Mouse (Mus musculus): ENCODE measurements around the gene Tmem178. TPM values are rescaled to one million over a fixed set of nuclear protein-coding genes. Genes with fewer than 3 reads are reported as not detected.

Gene Tmem178
- polyA plus RNA-seq, 1 experiment from 2014 or later, result 11.7 TPM

GRCm38 (mm10) chr17:81015814-81016447 is 71.5 kb downstream of the Tmem178 start:
- H3K27ac ChIP-seq (ENCODE audit: low read depth, low read length), result no peak overlapping the region
- no peaks in the 10 kb centered on the region for H3K27me3 ChIP-seq (ENCODE audit: control insufficient read depth, insufficient read depth, low read length)
- ATAC-seq (ENCODE audit: low FRiP score, low TSS enrichment), result no peak
- H3K9me3 ChIP-seq (ENCODE audit: control insufficient read depth, low read length), result no peaks in the 10 kb centered on the region
- no peak overlapping the region for H3K4me3 ChIP-seq (ENCODE audit: low read length)
- no peak overlapping the region for H3K9ac ChIP-seq (ENCODE audit: low read depth, low read length)
- H3K36me3 ChIP-seq (ENCODE audit: control insufficient read depth, insufficient read depth, low read length), result no peaks in the 10 kb centered on the region
- H3K4me2 ChIP-seq (replicated peaks; ENCODE audit: low read depth, low read length), result no peak overlapping the region
- 51% methylated on average over 4 of the region's 4 CpGs for WGBS
- H3K4me1 ChIP-seq (ENCODE audit: control insufficient read depth, insufficient read depth, low read length), result no peaks in the 10 kb centered on the region

- Histone ChIP-seq H3K4me1 (ENCODE audit: control insufficient read depth, insufficient read depth, low read length) (no peaks in the 10 kb centered on the region), H3K4me3 (ENCODE audit: low read length) (no peak overlapping the region), H3K4me2 (replicated peaks; ENCODE audit: low read depth, low read length) (no peak overlapping the region), H3K27me3 (ENCODE audit: control insufficient read depth, insufficient read depth, low read length) (no peaks in the 10 kb centered on the region), H3K36me3 (ENCODE audit: control insufficient read depth, insufficient read depth, low read length) (no peaks in the 10 kb centered on the region), H3K9me3 (ENCODE audit: control insufficient read depth, low read length) (no peaks in the 10 kb centered on the region), H3K9ac (ENCODE audit: low read depth, low read length) (no peak overlapping the region), H3K27ac (ENCODE audit: low read depth, low read length) (no peak overlapping the region)
- no peak for ATAC-seq (ENCODE audit: low FRiP score, low TSS enrichment)
- WGBS, result 48% methylated on average over 1 of the region's 1 CpGs
Observed at GRCm38 (mm10) chr17:81017132-81017531, 72.7 kb downstream of the Tmem178 start.

- WGBS, result 92% methylated on average over 6 of the region's 6 CpGs
- Histone ChIP-seq H3K36me3 (ENCODE audit: control insufficient read depth, insufficient read depth, low read length) (peaks cover 43% of the 10 kb centered on the region), H3K27me3 (ENCODE audit: control insufficient read depth, insufficient read depth, low read length) (no peaks in the 10 kb centered on the region), H3K27ac (ENCODE audit: low read depth, low read length) (no peak overlapping the region), H3K9me3 (ENCODE audit: control insufficient read depth, low read length) (no peaks in the 10 kb centered on the region), H3K4me1 (ENCODE audit: control insufficient read depth, insufficient read depth, low read length) (no peaks in the 10 kb centered on the region), H3K9ac (ENCODE audit: low read depth, low read length) (no peak overlapping the region), H3K4me2 (replicated peaks; ENCODE audit: low read depth, low read length) (no peak overlapping the region), H3K4me3 (ENCODE audit: low read length) (no peak overlapping the region)
- ATAC-seq (ENCODE audit: low FRiP score, low TSS enrichment), result no peak
Observed at GRCm38 (mm10) chr17:81027331-81027730, 82.9 kb downstream of the Tmem178 start.

- no peaks in the 10 kb centered on the region for H3K4me1 ChIP-seq (ENCODE audit: control insufficient read depth, insufficient read depth, low read length)
- H3K4me3 ChIP-seq (ENCODE audit: low read length), result no peak overlapping the region
- no peak for ATAC-seq (ENCODE audit: low FRiP score, low TSS enrichment)
- H3K4me2 ChIP-seq (replicated peaks; ENCODE audit: low read depth, low read length), result no peak overlapping the region
- WGBS, result 95% methylated on average over 3 of the region's 3 CpGs
- no peaks in the 10 kb centered on the region for H3K9me3 ChIP-seq (ENCODE audit: control insufficient read depth, low read length)
- peaks cover 32% of the 10 kb centered on the region for H3K36me3 ChIP-seq (ENCODE audit: control insufficient read depth, insufficient read depth, low read length)
- H3K9ac ChIP-seq (ENCODE audit: low read depth, low read length), result no peak overlapping the region
- H3K27me3 ChIP-seq (ENCODE audit: control insufficient read depth, insufficient read depth, low read length), result no peaks in the 10 kb centered on the region
- H3K27ac ChIP-seq (ENCODE audit: low read depth, low read length), result no peak overlapping the region
Observed at GRCm38 (mm10) chr17:81031830-81032442, 87.5 kb downstream of the Tmem178 start.

DNA sequence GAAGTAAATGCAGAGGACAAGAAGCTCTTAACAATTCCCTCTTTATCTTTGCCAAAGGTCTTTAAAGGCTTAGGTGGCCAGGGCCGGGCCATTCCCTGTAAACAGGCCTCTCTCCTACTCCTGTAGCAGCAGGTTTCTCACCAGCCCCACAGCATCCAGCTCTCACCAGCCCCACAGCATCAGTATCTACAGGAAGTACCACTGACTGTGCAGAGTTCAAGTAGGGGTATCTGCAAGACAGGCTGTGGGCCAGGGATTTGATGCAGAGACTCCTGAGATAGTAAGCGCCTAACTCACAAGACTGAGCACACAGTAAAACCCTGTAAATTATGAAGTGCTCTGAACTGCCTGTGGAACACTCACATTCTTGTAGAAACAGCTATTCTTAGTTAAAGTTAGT is 88.5 kb downstream of the Tmem178 start:
- no peaks in the 10 kb centered on the region for H3K4me1 ChIP-seq (ENCODE audit: control insufficient read depth, insufficient read depth, low read length)
- H3K4me3 ChIP-seq (ENCODE audit: low read length), result no peak overlapping the region
- 85% methylated on average over 2 of the region's 2 CpGs for WGBS
- no peak overlapping the region for H3K27ac ChIP-seq (ENCODE audit: low read depth, low read length)
- H3K27me3 ChIP-seq (ENCODE audit: control insufficient read depth, insufficient read depth, low read length), result no peaks in the 10 kb centered on the region
- no peaks in the 10 kb centered on the region for H3K9me3 ChIP-seq (ENCODE audit: control insufficient read depth, low read length)
- no peak overlapping the region for H3K9ac ChIP-seq (ENCODE audit: low read depth, low read length)
- H3K4me2 ChIP-seq (replicated peaks; ENCODE audit: low read depth, low read length), result no peak overlapping the region
- no peak for ATAC-seq (ENCODE audit: low FRiP score, low TSS enrichment)
- H3K36me3 ChIP-seq (ENCODE audit: control insufficient read depth, insufficient read depth, low read length), result peaks cover 37% of the 10 kb centered on the region

DNA sequence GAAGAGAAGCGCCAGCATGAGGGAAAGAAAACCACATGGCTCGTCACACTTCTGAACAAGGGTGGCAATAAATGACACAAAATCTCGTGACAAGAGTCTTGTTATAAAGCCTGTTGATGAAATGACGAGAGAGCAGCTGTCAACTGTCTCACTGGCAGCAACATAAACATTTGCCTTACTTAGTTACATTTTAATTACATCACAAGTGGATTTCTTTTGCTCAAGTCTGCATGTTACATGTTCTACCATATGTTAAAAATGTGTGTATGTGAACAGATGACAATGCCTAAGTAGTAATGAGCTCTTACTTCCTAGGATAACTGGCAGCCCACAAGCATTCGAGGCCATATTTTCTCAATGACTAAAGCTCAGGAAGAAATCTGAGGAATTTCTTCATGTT is 90.9 kb downstream of the Tmem178 start:
- H3K9ac ChIP-seq (ENCODE audit: low read depth, low read length), result no peak overlapping the region
- H3K9me3 ChIP-seq (ENCODE audit: control insufficient read depth, low read length), result no peaks in the 10 kb centered on the region
- no peaks in the 10 kb centered on the region for H3K4me1 ChIP-seq (ENCODE audit: control insufficient read depth, insufficient read depth, low read length)
- no peak overlapping the region for H3K27ac ChIP-seq (ENCODE audit: low read depth, low read length)
- no peak overlapping the region for H3K4me3 ChIP-seq (ENCODE audit: low read length)
- WGBS, result 69% methylated on average over 5 of the region's 5 CpGs
- no peaks in the 10 kb centered on the region for H3K27me3 ChIP-seq (ENCODE audit: control insufficient read depth, insufficient read depth, low read length)
- H3K36me3 ChIP-seq (ENCODE audit: control insufficient read depth, insufficient read depth, low read length), result peaks cover 33% of the 10 kb centered on the region
- no peak for ATAC-seq (ENCODE audit: low FRiP score, low TSS enrichment)
- H3K4me2 ChIP-seq (replicated peaks; ENCODE audit: low read depth, low read length), result no peak overlapping the region

DNA sequence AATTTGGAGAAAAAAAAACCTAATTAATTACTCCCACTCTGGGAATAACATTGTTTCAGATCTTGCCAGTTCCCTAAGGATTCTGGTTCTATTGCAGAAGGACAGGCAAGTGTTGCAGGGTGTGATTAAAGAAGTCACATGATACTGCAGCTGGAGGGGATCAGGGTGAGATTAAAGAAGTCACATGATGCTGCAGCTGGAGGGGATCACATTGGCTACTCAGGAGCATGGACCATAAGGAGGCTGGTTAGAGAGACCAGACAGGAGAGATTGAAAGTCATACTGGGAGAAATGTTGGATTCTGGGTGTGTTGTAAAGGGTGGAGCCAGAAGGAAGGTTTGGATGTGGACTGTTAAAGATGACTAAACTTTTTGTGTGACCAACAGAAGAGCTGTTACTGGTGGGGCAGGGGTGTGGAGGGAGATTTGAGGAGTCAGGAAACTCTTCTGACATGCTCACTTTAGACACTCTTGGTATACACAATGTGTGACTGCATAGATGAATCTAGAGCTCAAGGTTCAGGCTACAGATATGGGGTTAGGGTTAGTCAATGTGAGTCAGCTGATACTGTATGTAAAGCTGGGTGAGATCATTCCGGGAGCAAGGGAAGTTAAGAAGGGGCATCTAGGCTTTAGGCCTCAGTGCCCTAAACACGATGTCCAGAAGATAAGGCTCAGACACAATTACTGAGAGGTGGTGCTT is 94.4 kb downstream of the Tmem178 start:
- H3K9ac ChIP-seq (ENCODE audit: low read depth, low read length), result no peak overlapping the region
- no peak for ATAC-seq (ENCODE audit: low FRiP score, low TSS enrichment)
- no peak overlapping the region for H3K4me3 ChIP-seq (ENCODE audit: low read length)
- no peaks in the 10 kb centered on the region for H3K4me1 ChIP-seq (ENCODE audit: control insufficient read depth, insufficient read depth, low read length)
- peaks cover 41% of the 10 kb centered on the region; the same call in 1 of the 2 replicates for H3K36me3 ChIP-seq (ENCODE audit: control insufficient read depth, insufficient read depth, low read length)
- H3K4me2 ChIP-seq (replicated peaks; ENCODE audit: low read depth, low read length), result no peak overlapping the region
- H3K27ac ChIP-seq (ENCODE audit: low read depth, low read length), result no peak overlapping the region
- 96% methylated on average over 2 of the region's 2 CpGs for WGBS
- no peaks in the 10 kb centered on the region for H3K27me3 ChIP-seq (ENCODE audit: control insufficient read depth, insufficient read depth, low read length)
- no peaks in the 10 kb centered on the region for H3K9me3 ChIP-seq (ENCODE audit: control insufficient read depth, low read length)

GRCm38 (mm10) chr17:81041662-81042061 is 97.2 kb downstream of the Tmem178 start:
- Histone ChIP-seq H3K9ac (ENCODE audit: low read depth, low read length) (no peak overlapping the region), H3K27ac (ENCODE audit: low read depth, low read length) (no peak overlapping the region), H3K4me1 (ENCODE audit: control insufficient read depth, insufficient read depth, low read length) (no peaks in the 10 kb centered on the region), H3K27me3 (ENCODE audit: control insufficient read depth, insufficient read depth, low read length) (no peaks in the 10 kb centered on the region), H3K36me3 (ENCODE audit: control insufficient read depth, insufficient read depth, low read length) (peaks cover 40% of the 10 kb centered on the region; the same call in 1 of the 2 replicates), H3K4me2 (replicated peaks; ENCODE audit: low read depth, low read length) (no peak overlapping the region), H3K9me3 (ENCODE audit: control insufficient read depth, low read length) (no peaks in the 10 kb centered on the region), H3K4me3 (ENCODE audit: low read length) (no peak overlapping the region)
- WGBS, result 87% methylated on average over 2 of the region's 2 CpGs
- ATAC-seq (ENCODE audit: low FRiP score, low TSS enrichment), result no peak

GRCm38 (mm10) chr17:81044356-81044755 is 99.9 kb downstream of the Tmem178 start:
- WGBS, result 89% methylated on average over 3 of the region's 3 CpGs
- Histone ChIP-seq H3K36me3 (ENCODE audit: control insufficient read depth, insufficient read depth, low read length) (peaks cover 24% of the 10 kb centered on the region; the same call in 1 of the 2 replicates), H3K4me3 (ENCODE audit: low read length) (no peak overlapping the region), H3K27ac (ENCODE audit: low read depth, low read length) (no peak overlapping the region), H3K9ac (ENCODE audit: low read depth, low read length) (no peak overlapping the region), H3K27me3 (ENCODE audit: control insufficient read depth, insufficient read depth, low read length) (no peaks in the 10 kb centered on the region), H3K9me3 (ENCODE audit: control insufficient read depth, low read length) (no peaks in the 10 kb centered on the region), H3K4me1 (ENCODE audit: control insufficient read depth, insufficient read depth, low read length) (no peaks in the 10 kb centered on the region), H3K4me2 (replicated peaks; ENCODE audit: low read depth, low read length) (no peak overlapping the region)
- ATAC-seq (ENCODE audit: low FRiP score, low TSS enrichment), result no peak
